Mouse (Mus musculus) embryonic facial prominence, embryonic 14.5 days (tissue): ENCODE results near the gene Gsta4. TPM values are rescaled to one million over a fixed set of nuclear protein-coding genes. Genes with fewer than 3 reads are reported as not detected.
A peak's percentile ranks its signal among the peaks of the same experiment; 100 is the strongest.
"Not testable (repeated sequence)": the region's sequence is repeated elsewhere in the genome, so short reads cannot be mapped to it uniquely, and the experiment has no call there.

Source experiments
- ATAC-seq: fragments of 200-750 bp; cut with Nextera tagmentation; 2 replicates; pipeline ENCODE4 v1.8.0; 2017; ENCODE audit warnings: low read depth, moderate number of reproducible peaks, moderate TSS enrichment
- DNase-seq: peaks from one replicate; pipeline ENCODE4 v3.0.0-alpha.2; 2015; ENCODE audit warnings: low spot score
- H3K27ac ChIP-seq: fragments of 300-500 bp; sonication (generic); replicated peaks from 2 replicates; pipeline ENCODE4 v1.5.1; 2014; ENCODE audit warnings: low read depth, mild to moderate bottlenecking, low read length, moderate library complexity
- H3K27me3 ChIP-seq: fragments of 300-500 bp; sonication (generic); replicated peaks from 2 replicates; pipeline ENCODE4 v1.6.1; 2014; ENCODE audit warnings: low read length; ENCODE audit not compliant: control insufficient read depth, insufficient read depth
- H3K36me3 ChIP-seq: fragments of 300-500 bp; sonication (generic); 2 replicates; pipeline ENCODE4 v1.6.1; 2014; ENCODE audit warnings: low read length, mixed read lengths; ENCODE audit not compliant: control insufficient read depth, insufficient read depth
- H3K4me1 ChIP-seq: fragments of 300-500 bp; sonication (generic); 2 replicates; pipeline ENCODE4 v1.6.1; 2014; ENCODE audit warnings: antibody characterized with exemption, low read length; ENCODE audit not compliant: control insufficient read depth, insufficient read depth
- H3K4me2 ChIP-seq: fragments of 300-500 bp; sonication (generic); 2 replicates; pipeline ENCODE4 v1.6.1; 2014; ENCODE audit warnings: low read depth, mild to moderate bottlenecking, low read length, moderate library complexity, mixed read lengths
- H3K4me3 ChIP-seq: fragments of 300-500 bp; sonication (generic); 2 replicates; pipeline ENCODE4 v1.5.1; 2014; ENCODE audit warnings: low read depth, mild to moderate bottlenecking, low read length
- H3K9ac ChIP-seq: fragments of 300-500 bp; sonication (generic); 2 replicates; pipeline ENCODE4 v1.6.1; 2014; ENCODE audit warnings: low read depth, mild to moderate bottlenecking, low read length, moderate library complexity, mixed read lengths
- H3K9me3 ChIP-seq: fragments of 300-500 bp; sonication (generic); 2 replicates; pipeline ENCODE4 v1.6.1; 2016; ENCODE audit warnings: low read length; ENCODE audit not compliant: control insufficient read depth
- WGBS: fragments of 180-500 bp; shearing (Covaris S2); extraction: QIAGEN DNeasy Blood & Tissue Kit; methylation state at CpG from one replicate; pipeline ENCODE4 v1.1.7; 2014; 5-methylcytosine and 5-hydroxymethylcytosine counted together
- polyA plus RNA-seq: library from polyadenylated mRNA; unstranded; fragments of >200 nt; fragmentation: Nextera tagmentation; extraction: Ambion mirVana; gene quantifications from 2 replicates; pipeline ENCODE4 v1.2.1, GENCODE M21; 2014

Gsta4 gene
- polyA plus RNA-seq, result 67.1 and 70.7 TPM in 2 replicates

- ATAC-seq, H3K4me3 ChIP-seq, H3K36me3 ChIP-seq, H3K9me3 ChIP-seq, H3K27ac ChIP-seq, H3K27me3 ChIP-seq, H3K4me2 ChIP-seq, H3K4me1 ChIP-seq, DNase-seq, H3K9ac ChIP-seq: not testable (repeated sequence)
- whole genome bisulfite sequencing, result 88% methylated on average over 4 of the region's 7 CpGs
Observed at GRCm38 (mm10) chr9:78182474-78182873, at the start of gene Gsta4. Gene Gsta4 (plus strand): TSS chr9:78182774.

- H3K9me3 ChIP-seq, result no peaks in the 10 kb centered on the region
- no peak overlapping the region for H3K4me2 ChIP-seq
- WGBS, result 79% methylated on average over 7 of the region's 7 CpGs
- no peaks in the 10 kb centered on the region for H3K4me1 ChIP-seq
- no peak for DNase-seq
- no peak overlapping the region for H3K27ac ChIP-seq
- no peaks in the 10 kb centered on the region for H3K27me3 ChIP-seq
- H3K36me3 ChIP-seq, result peaks cover 77% of the 10 kb centered on the region
- no peak overlapping the region for H3K4me3 ChIP-seq
- no peak for ATAC-seq
- no peak overlapping the region for H3K9ac ChIP-seq
Observed at GRCm38 (mm10) chr9:78135658-78136057, 46.9 kb upstream of the Gsta4 start.

GRCm38 (mm10) chr9:78138044-78138676 is 44.4 kb upstream of the Gsta4 start:
- Histone ChIP-seq H3K4me2 (no peak overlapping the region), H3K4me3 (no peak overlapping the region), H3K9me3 (0 out of 2 replicates have a peak, but pooled peaks cover 5% of the 10 kb centered on the region), H3K9ac (no peak overlapping the region), H3K36me3 (peaks cover 78% of the 10 kb centered on the region), H3K4me1 (no peaks in the 10 kb centered on the region), H3K27ac (no peak overlapping the region), H3K27me3 (no peaks in the 10 kb centered on the region)
- ATAC-seq (no peak), DNase-seq (peak; percentile 26)
- WGBS, result 85% methylated on average over 9 of the region's 9 CpGs

DNA sequence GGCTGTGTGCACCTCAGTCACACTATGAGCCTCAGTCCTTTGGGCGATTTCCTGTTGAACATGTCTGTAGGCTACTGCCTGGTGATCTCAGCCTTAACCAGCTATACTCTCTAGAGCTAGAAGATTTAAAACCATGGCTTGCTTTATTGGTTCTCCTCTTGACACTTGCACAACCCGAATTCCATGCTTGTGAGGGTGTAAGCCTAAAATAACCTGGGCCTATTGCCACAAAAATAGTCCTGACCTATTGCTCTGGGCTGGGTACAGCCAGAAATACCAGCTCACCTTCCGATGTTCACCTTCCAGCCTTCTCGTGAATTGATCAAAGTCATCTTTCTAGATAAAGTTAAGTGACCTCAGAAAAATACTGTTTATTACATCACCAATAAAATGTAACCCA is 43.1 kb upstream of the Gsta4 start:
- WGBS, result 85% methylated on average over 4 of the region's 4 CpGs
- Histone ChIP-seq H3K4me2 (no peak overlapping the region), H3K4me1 (no peaks in the 10 kb centered on the region), H3K9ac (no peak overlapping the region), H3K4me3 (no peak overlapping the region), H3K27ac (no peak overlapping the region), H3K36me3 (peaks cover 75% of the 10 kb centered on the region), H3K27me3 (no peaks in the 10 kb centered on the region), H3K9me3 (0 out of 2 replicates have a peak, but pooled peaks cover 5% of the 10 kb centered on the region)
- DNase-seq (no peak), ATAC-seq (no peak)

DNA sequence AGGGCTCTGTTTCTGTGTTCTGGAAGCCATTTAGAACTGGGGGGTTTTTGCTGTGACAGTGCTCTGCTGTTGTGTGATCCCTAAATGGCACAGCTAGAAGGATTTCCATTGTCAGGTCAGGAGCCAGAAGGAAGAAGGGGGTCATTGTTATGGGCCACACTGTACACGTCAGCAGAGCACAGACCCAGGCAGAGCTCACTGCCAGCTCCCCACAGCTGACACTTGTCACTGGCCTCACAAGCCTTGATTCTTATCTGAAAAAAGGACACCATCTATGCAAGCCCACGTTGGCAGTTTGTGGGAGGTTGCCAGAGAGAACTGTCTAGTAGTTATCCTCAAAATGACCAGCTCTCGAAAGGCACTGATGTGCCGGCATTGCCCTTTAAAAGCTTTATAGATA is 36.5 kb upstream of the Gsta4 start:
- Histone ChIP-seq H3K27me3 (no peaks in the 10 kb centered on the region), H3K4me1 (no peaks in the 10 kb centered on the region), H3K27ac (no peak overlapping the region), H3K4me3 (no peak overlapping the region), H3K9me3 (0 out of 2 replicates have a peak, but pooled peaks cover 5% of the 10 kb centered on the region), H3K4me2 (no peak overlapping the region), H3K36me3 (peaks cover 43% of the 10 kb centered on the region), H3K9ac (no peak overlapping the region)
- no peak; the same call in 1 of the 2 replicates for ATAC-seq
- WGBS, result 72% methylated on average over 4 of the region's 4 CpGs
- no peak for DNase-seq

DNA sequence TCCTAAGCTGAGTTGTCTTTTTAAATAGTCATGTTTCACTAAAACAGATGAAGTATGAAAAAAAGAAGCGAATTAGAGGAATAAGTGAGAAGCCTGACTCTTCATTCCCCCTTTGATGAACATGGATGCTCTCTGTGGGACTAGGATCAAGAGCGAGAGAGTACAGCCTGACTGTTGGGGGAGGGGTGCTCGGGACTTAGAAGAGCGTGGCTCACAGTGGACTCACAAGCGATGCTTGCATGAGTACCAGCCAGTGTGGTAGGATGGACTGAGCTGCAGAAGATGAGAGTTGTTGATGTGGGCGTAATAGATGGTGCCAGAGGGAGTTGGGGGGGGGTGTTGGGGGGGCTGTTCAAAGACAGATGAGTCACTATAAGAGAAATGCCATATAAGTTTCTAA is 35.9 kb upstream of the Gsta4 start:
- peaks cover 43% of the 10 kb centered on the region for H3K36me3 ChIP-seq
- no peaks in the 10 kb centered on the region for H3K4me1 ChIP-seq
- WGBS, result 74% methylated on average over 6 of the region's 6 CpGs
- no peaks in the 10 kb centered on the region for H3K27me3 ChIP-seq
- ATAC-seq (no peak), DNase-seq (no peak)
- H3K27ac ChIP-seq, result no peak overlapping the region
- no peak overlapping the region for H3K4me3 ChIP-seq
- no peak overlapping the region for H3K4me2 ChIP-seq
- no peak overlapping the region for H3K9ac ChIP-seq
- 0 out of 2 replicates have a peak, but pooled peaks cover 5% of the 10 kb centered on the region for H3K9me3 ChIP-seq

DNA sequence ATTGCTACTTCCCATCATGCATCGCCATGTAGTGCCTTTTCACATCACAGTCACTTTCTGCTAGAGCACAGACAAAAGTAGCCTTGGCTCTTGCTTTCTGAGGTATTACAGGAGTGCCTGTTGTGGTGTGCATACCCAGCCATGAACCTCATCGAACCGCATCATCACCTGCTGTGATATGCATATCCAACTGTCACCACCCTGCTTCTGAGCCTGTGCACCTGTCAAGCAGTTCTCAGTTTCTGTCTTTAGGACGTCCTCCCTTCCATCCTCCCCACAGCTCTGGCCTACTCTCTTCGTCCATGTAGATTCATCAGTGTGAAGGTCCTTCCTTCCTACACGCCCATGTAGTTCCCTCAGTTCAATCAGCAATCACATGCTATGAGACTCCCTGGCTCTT is 34.4 kb upstream of the Gsta4 start:
- Histone ChIP-seq H3K4me3 (no peak overlapping the region), H3K4me1 (no peaks in the 10 kb centered on the region), H3K27ac (no peak overlapping the region), H3K9ac (no peak overlapping the region), H3K27me3 (no peaks in the 10 kb centered on the region), H3K36me3 (peaks cover 38% of the 10 kb centered on the region), H3K9me3 (no peaks in the 10 kb centered on the region), H3K4me2 (no peak overlapping the region)
- 87% methylated on average over 6 of the region's 6 CpGs for WGBS
- ATAC-seq (no peak), DNase-seq (no peak)

- H3K36me3 ChIP-seq, result peaks cover 44% of the 10 kb centered on the region
- not testable (repeated sequence) for ATAC-seq, H3K4me1 ChIP-seq, H3K4me2 ChIP-seq, H3K27ac ChIP-seq, H3K27me3 ChIP-seq, DNase-seq, H3K9ac ChIP-seq, H3K9me3 ChIP-seq, H3K4me3 ChIP-seq
- WGBS, result 87% methylated on average over 2 of the region's 2 CpGs
Observed at GRCm38 (mm10) chr9:78149770-78150169, 32.8 kb upstream of the Gsta4 start.
